Mouse (Mus musculus): ENCODE results near the gene Gm20671.
A peak's percentile ranks its signal among the peaks of the same experiment; 100 is the strongest.
"Not testable (repeated sequence)": the region's sequence is repeated elsewhere in the genome, so short reads cannot be mapped to it uniquely, and the experiment has no call there.

Gm20671 gene

DNA sequence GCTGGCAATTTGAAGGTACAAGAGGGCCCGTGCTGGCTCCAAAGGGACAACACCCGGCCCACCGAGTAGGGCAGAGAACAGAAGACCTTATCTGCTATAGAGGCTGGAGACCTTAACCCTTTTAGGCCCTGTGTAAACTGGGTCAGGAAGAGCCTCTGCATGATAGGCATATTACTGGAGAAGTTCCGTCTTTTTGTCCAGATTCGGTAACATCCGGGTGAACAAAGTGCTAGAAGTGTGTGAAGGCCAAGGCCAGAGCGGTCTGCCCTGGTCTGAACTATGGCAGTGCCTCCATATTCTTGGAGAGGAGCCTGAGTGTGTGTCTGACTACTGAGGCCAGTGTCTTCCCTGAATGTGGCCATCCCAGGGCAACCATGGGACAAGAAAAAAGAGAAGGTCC, at the start of gene Gm20671:
Gene Gm20671 (minus strand): TSS at position 101 of the 400 bp plus-strand sequence.
- DNase-seq (ENCODE audit: low spot score), result no peak

GRCm38 (mm10) chr5:32872346-32872745, 45.4 kb upstream of the Gm20671 start:
- no peak for DNase-seq (ENCODE audit: low spot score)

- DNase-seq (ENCODE audit: low spot score), result no peak
Observed at GRCm38 (mm10) chr5:32869389-32870024, 42.6 kb upstream of the Gm20671 start.

GRCm38 (mm10) chr5:32863253-32864228, 36.6 kb upstream of the Gm20671 start, which contains the start of gene Depdc5:
Depdc5 (plus strand) TSS chr5:32863701.
- DNase-seq (ENCODE audit: low spot score), result peak; percentile 89

- DNase-seq (ENCODE audit: low spot score), result peak; percentile 58
Observed at GRCm38 (mm10) chr5:32862469-32863132, 35.7 kb upstream of the Gm20671 start.

- no peak for DNase-seq (ENCODE audit: low spot score)
Observed at GRCm38 (mm10) chr5:32861082-32861481, 34.2 kb upstream of the Gm20671 start.

DNA sequence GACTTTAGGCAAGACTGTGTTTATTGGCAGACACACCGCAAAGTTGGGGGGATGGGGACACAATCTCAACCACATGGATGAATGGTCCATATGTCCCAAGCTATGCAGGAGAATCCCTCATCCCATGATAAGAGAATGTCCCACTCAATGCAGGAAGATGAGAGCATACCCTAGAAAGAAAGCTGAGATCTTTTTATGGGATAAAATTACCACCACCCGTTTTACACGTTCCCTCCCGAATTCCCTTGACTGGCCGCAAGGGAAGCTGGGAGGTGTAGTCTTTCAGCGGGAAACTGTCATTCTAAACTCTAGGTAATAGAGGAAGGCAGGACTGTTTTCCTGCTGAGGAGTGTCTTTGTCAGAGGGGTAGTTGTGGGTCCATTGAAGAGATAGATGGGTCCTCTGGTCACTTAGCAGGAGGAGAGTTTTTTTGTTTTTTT, 30.9 kb upstream of the Gm20671 start:
- peak; percentile 55 for DNase-seq (ENCODE audit: low spot score)

DNA sequence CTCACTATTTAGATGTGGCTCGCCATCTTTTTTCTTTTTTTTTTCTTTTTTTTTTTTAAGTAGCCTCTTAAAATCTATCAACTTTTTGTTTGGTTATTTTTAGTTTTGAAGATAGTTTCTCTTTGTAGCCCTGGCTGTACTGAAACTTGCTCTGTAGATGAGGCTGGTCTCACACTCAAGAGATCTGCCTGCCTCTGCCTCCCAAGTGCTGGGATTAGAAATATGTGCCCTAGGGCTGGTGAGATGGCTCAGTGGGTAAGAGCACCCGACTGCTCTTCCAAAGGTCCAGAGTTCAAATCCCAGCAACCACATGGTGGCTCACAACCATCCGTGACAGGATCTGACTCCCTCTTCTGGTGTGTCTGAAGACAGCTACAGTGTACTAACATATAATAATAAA, 28.4 kb upstream of the Gm20671 start:
- not testable (repeated sequence) for DNase-seq (ENCODE audit: low spot score)

DNA sequence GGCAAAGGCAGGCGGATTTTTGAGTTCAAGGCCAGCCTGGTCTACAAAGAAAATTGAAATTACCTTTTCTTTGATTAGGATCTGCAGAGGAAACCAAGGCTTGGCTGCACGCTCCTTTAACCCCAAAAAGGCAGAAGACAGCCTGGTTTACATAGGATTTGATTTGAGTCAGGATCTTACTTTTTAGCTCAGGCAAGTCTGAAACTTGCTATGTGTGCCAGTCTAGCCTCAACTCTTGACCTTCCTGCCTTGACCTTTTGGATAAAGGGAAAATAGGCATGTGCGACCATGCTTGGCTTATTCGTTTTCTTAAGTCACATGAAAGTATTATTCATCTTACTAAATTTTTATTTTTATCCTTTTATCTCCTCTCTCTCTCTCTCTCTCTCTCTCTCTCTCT, 27.9 kb upstream of the Gm20671 start:
- DNase-seq (ENCODE audit: low spot score), result no peak

- DNase-seq (ENCODE audit: low spot score), result peak; percentile 98
Observed at GRCm38 (mm10) chr5:32853731-32854507, 27.0 kb upstream of the Gm20671 start, which contains the start of gene Prr14l. Prr14l (minus strand) TSS chr5:32854256.

DNA sequence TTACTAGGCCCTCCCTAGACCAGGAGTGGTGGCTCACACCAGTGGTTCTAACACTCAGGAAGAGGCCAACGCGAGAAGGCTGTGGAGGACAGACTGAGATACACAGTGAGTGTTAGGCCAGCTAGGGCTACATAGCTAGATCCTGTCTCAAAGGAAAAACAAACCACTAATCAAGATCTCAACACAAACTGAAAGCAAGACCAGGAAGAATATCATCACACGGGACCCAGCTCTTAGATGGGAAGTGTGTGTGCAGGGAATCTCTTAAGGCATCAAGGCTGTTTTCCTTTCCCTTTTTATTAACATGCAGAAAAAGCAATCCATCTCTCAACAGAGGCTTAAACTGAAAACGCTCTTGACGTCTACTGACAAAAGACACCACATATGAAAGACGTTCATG, 25.1 kb upstream of the Gm20671 start:
- DNase-seq (ENCODE audit: low spot score), result no peak

- DNase-seq (ENCODE audit: low spot score), result not testable (repeated sequence)
Observed at GRCm38 (mm10) chr5:32849580-32849979, 22.7 kb upstream of the Gm20671 start.

GRCm38 (mm10) chr5:32849178-32849577, 22.3 kb upstream of the Gm20671 start:
- no peak for DNase-seq (ENCODE audit: low spot score)

DNA sequence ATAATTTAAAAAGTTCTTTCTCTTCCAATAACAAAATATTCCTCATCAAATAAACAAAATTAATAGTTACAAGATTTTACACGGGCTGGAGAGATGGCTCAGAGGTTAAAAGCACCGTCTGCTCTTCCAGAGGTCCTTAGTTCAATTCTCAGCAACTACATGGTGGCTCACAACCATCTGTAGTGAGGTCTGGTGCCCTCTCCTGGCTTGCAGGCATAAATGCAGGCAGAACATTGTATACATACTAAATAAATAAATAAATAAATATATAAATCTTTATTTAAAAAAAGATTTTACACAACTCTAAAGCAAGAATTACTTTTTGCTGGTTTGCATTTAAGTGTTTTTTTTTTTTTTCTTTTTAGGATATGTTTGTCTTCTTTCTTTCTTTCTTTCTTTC, 13.1 kb upstream of the Gm20671 start:
- no peak for DNase-seq (ENCODE audit: low spot score)

DNA sequence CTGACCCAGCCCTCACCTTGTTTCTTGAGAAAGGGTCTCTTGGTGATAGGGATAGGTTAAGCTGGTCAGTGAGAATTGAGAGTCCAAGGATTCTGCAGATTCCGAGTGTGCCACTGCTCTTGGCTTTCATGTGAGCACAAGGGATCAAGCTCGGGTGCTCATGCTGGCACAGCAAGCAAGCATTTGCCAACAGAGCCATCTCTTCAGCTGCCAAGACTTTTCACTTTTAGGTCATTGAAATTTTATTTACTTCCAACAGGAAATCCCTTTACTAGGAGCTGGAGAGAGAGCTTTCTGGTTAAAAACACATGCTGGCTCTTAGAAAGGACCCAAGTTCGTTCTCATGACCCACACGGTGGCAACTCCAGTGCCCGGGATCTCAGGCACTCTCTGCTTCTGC, 10.1 kb upstream of the Gm20671 start:
- peak; percentile 45 for DNase-seq (ENCODE audit: low spot score)

DNA sequence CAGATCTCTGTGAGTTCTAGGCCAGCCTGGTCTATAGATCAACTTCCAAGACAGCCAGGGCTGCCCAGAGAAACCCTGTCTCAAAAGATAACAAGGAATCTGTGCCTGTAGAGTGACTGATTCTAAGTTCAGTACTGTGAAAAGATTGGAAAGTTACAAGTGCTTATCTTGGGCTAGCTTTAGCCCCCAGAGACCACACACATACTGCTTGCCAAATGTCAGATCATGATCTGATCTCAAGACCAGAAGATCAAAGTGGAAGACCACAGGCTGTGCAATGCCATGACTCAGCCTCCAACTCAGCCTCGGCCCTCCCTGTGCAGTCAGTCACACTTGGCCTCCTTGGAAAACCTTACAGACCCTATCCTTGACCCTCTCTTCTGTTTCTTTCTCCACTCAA, 7.6 kb upstream of the Gm20671 start:
- no peak for DNase-seq (ENCODE audit: low spot score)

DNA sequence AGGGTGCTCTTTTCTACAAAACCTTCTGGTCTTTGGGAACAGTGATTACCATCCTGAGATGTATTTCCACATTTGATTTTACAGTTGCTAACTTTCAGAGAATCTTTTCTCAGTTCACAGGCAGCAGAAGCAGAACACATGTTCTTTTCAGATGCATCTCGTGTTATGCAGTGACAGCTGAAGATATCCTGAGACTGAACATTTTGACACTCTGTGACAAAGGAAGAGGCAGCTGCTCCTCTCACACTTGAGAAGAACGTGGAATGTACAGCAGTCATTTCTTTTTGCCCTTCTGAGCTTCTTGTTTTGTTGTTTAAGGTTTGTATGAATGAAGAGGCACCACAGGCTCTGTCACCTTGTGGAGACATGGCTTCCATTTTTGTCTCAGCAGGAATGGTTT, 3.1 kb upstream of the Gm20671 start:
- DNase-seq (ENCODE audit: low spot score), result no peak

DNA sequence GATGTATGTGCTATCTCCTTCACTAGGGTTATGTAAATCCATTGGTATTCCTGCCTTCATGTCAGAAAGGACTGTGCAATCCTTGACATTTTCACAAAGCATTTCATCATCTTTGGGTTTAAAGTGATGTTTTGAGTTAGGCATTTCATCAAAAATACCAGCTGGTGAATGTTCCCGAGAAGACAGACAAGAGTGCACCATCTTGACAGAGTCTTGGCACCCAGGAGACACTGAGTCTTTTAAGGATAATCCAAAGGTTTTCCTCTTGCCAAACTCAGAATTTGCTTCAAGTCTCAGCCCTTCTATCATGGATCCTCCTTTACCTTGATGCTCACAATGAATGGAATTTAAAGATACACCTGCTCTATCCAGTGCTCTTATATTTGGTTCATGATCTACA, 1.9 kb upstream of the Gm20671 start:
- not testable (repeated sequence) for DNase-seq (ENCODE audit: low spot score)

- no peak for DNase-seq (ENCODE audit: low spot score)
Observed at GRCm38 (mm10) chr5:32820471-32820870, 6.4 kb downstream of the Gm20671 start.

DNA sequence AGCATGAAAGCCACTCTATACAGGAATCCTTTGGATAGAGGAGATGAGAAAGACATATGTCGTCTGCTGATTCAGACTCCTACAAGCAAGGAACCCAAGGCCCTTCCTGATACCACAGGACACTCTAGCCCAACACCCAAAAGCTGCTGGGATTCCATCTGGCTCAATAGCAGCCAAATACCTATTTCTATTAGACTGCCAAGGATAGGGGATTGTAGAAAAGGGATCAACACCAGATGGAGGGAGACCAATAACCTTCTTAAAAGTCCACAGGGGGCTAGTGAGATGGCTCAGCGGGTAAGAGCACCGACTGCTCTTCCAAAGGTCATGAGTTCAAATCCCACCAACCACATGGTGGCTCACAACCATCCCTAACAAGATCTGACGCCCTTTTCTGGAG, 11.5 kb downstream of the Gm20671 start:
- DNase-seq (ENCODE audit: low spot score), result no peak

- not testable (repeated sequence) for DNase-seq (ENCODE audit: low spot score)
Observed at GRCm38 (mm10) chr5:32786454-32786853, 40.5 kb downstream of the Gm20671 start.

All from adipocyte (in vitro differentiated cells).